Mouse (Mus musculus) kidney, embryonic 16.5 days (tissue): ENCODE data around the gene Mdm4. TPM values are rescaled to one million over a fixed set of nuclear protein-coding genes. Genes with fewer than 3 reads are reported as not detected.

Experiments
- ATAC-seq: fragments of 200-750 bp; cut with Nextera tagmentation; 2 replicates; pipeline ENCODE4 v1.8.0; 2017; ENCODE audit warnings: moderate TSS enrichment; ENCODE audit not compliant: low FRiP score, low TSS enrichment
- H3K27ac ChIP-seq: fragments of 300-500 bp; sonication (generic); 2 replicates; pipeline ENCODE4 v1.5.1; 2014; ENCODE audit warnings: low read length
- H3K27me3 ChIP-seq: fragments of 300-500 bp; sonication (generic); 2 replicates; pipeline ENCODE4 v1.6.1; 2014; ENCODE audit warnings: low read length, control low read depth, mixed read lengths; ENCODE audit not compliant: insufficient read depth
- H3K36me3 ChIP-seq: fragments of 300-500 bp; sonication (generic); 2 replicates; pipeline ENCODE4 v1.6.1; 2014; ENCODE audit warnings: low read length, control low read depth, mixed read lengths; ENCODE audit not compliant: insufficient read depth
- H3K4me1 ChIP-seq: fragments of 300-500 bp; sonication (generic); 2 replicates; pipeline ENCODE4 v1.6.1; 2014; ENCODE audit warnings: low read length, control low read depth, mixed read lengths; ENCODE audit not compliant: insufficient read depth
- H3K4me2 ChIP-seq: fragments of 300-500 bp; sonication (generic); replicated peaks from 2 replicates; pipeline ENCODE4 v1.6.1; 2014; ENCODE audit warnings: low read depth, low read length
- H3K4me3 ChIP-seq: fragments of 300-500 bp; sonication (generic); 2 replicates; pipeline ENCODE4 v1.5.1; 2014; ENCODE audit warnings: mild to moderate bottlenecking, low read length
- H3K9ac ChIP-seq: fragments of 300-500 bp; sonication (generic); replicated peaks from 2 replicates; pipeline ENCODE4 v1.6.1; 2014; ENCODE audit warnings: low read length
- H3K9me3 ChIP-seq: fragments of 300-500 bp; sonication (generic); 2 replicates; pipeline ENCODE4 v1.6.1; 2016; ENCODE audit warnings: low read length, control low read depth
- WGBS: fragments of 180-500 bp; shearing (Covaris S2); extraction: QIAGEN DNeasy Blood & Tissue Kit; methylation state at CpG from one replicate; pipeline ENCODE4 v1.1.7; 2014; 5-methylcytosine and 5-hydroxymethylcytosine counted together
- polyA plus RNA-seq: library from polyadenylated mRNA; unstranded; fragments of >200 nt; fragmentation: Nextera tagmentation; extraction: Ambion mirVana; gene quantifications from 2 replicates; pipeline ENCODE4 v1.2.1, GENCODE M21; 2015

The Mdm4 gene
- polyA plus RNA-seq, 1 experiment from 2014 or later, result 27.2 TPM

GRCm38 (mm10) chr1:132932421-132932820, 97.9 kb downstream of the Mdm4 start:
- Histone ChIP-seq H3K4me3 (no peak overlapping the region), H3K27me3 (no peaks in the 10 kb centered on the region), H3K4me2 (no peak overlapping the region), H3K27ac (no peak overlapping the region), H3K9ac (no peak overlapping the region), H3K36me3 (no peaks in the 10 kb centered on the region), H3K9me3 (no peaks in the 10 kb centered on the region), H3K4me1 (0 out of 2 replicates have a peak, but pooled peaks cover 3% of the 10 kb centered on the region)
- no peak for ATAC-seq
- 75% methylated on average over 2 of the region's 2 CpGs for WGBS

GRCm38 (mm10) chr1:132930291-132930690, 100.1 kb downstream of the Mdm4 start:
- no peaks in the 10 kb centered on the region for H3K36me3 ChIP-seq

GRCm38 (mm10) chr1:132928907-132929250, 101.5 kb downstream of the Mdm4 start:
- Histone ChIP-seq H3K4me3 (no peak overlapping the region), H3K27me3 (no peaks in the 10 kb centered on the region), H3K9ac (no peak overlapping the region), H3K36me3 (no peaks in the 10 kb centered on the region), H3K9me3 (no peaks in the 10 kb centered on the region), H3K4me1 (0 out of 2 replicates have a peak, but pooled peaks cover 3% of the 10 kb centered on the region), H3K27ac (no peak overlapping the region), H3K4me2 (no peak overlapping the region)
- ATAC-seq, result 0 out of 2 replicates have a peak, but pooled peaks have one; percentile 23
- WGBS, result 56% methylated on average over 3 of the region's 3 CpGs

More at GRCm38 (mm10) chr1:132930291-132930690, 100.1 kb downstream of the Mdm4 start:
- Histone ChIP-seq H3K4me1 (0 out of 2 replicates have a peak, but pooled peaks cover 3% of the 10 kb centered on the region), H3K9me3 (no peaks in the 10 kb centered on the region), H3K9ac (no peak overlapping the region), H3K4me3 (no peak overlapping the region), H3K27ac (no peak overlapping the region), H3K27me3 (no peaks in the 10 kb centered on the region), H3K4me2 (no peak overlapping the region)
- no peak for ATAC-seq
- 63% methylated on average over 4 of the region's 4 CpGs for WGBS

GRCm38 (mm10) chr1:132928032-132928906, 102.1 kb downstream of the Mdm4 start:
- Histone ChIP-seq H3K4me1 (0 out of 2 replicates have a peak, but pooled peaks cover 3% of the 10 kb centered on the region), H3K4me3 (no peak overlapping the region), H3K9ac (no peak overlapping the region), H3K27ac (no peak overlapping the region), H3K27me3 (no peaks in the 10 kb centered on the region), H3K36me3 (no peaks in the 10 kb centered on the region), H3K4me2 (no peak overlapping the region), H3K9me3 (no peaks in the 10 kb centered on the region)
- WGBS, result 29% methylated on average over 19 of the region's 19 CpGs
- ATAC-seq, result 0 out of 2 replicates have a peak, but pooled peaks have one; percentile 39

- Histone ChIP-seq H3K9ac (no peak overlapping the region), H3K4me3 (no peak overlapping the region), H3K27ac (no peak overlapping the region), H3K4me2 (no peak overlapping the region), H3K27me3 (no peaks in the 10 kb centered on the region), H3K4me1 (peaks cover 10% of the 10 kb centered on the region), H3K36me3 (no peaks in the 10 kb centered on the region), H3K9me3 (no peaks in the 10 kb centered on the region)
- no peak for ATAC-seq
- 83% methylated on average over 7 of the region's 7 CpGs for WGBS
Observed at GRCm38 (mm10) chr1:132925270-132925669, 105.1 kb downstream of the Mdm4 start.

- H3K4me2 ChIP-seq, result no peak overlapping the region
- H3K27me3 ChIP-seq, result no peaks in the 10 kb centered on the region
- no peak for ATAC-seq
- 90% methylated on average over 9 of the region's 9 CpGs for WGBS
- H3K27ac ChIP-seq, result no peak overlapping the region
- H3K9me3 ChIP-seq, result no peaks in the 10 kb centered on the region
- no peak overlapping the region for H3K9ac ChIP-seq
- H3K36me3 ChIP-seq, result no peaks in the 10 kb centered on the region
- peaks cover 14% of the 10 kb centered on the region for H3K4me1 ChIP-seq
- H3K4me3 ChIP-seq, result no peak overlapping the region
Observed at GRCm38 (mm10) chr1:132922257-132922656, 108.1 kb downstream of the Mdm4 start.

- Histone ChIP-seq H3K4me1 (peaks cover 14% of the 10 kb centered on the region), H3K27ac (no peak overlapping the region), H3K4me2 (peak overlapping the region; percentile 31; the same call in 1 of the 2 replicates), H3K27me3 (no peaks in the 10 kb centered on the region), H3K9ac (0 out of 2 replicates have a peak overlapping the region, but pooled peaks have one; percentile 6), H3K36me3 (no peaks in the 10 kb centered on the region), H3K9me3 (no peaks in the 10 kb centered on the region), H3K4me3 (no peak overlapping the region)
- ATAC-seq, result 0 out of 2 replicates have a peak, but pooled peaks have one; percentile 31
- WGBS, result 11% methylated on average over 13 of the region's 13 CpGs
Observed at GRCm38 (mm10) chr1:132921071-132921470, 109.3 kb downstream of the Mdm4 start.

- Histone ChIP-seq H3K36me3 (no peaks in the 10 kb centered on the region), H3K4me3 (no peak overlapping the region), H3K27ac (no peak overlapping the region), H3K4me2 (no peak overlapping the region), H3K27me3 (no peaks in the 10 kb centered on the region), H3K9me3 (no peaks in the 10 kb centered on the region), H3K4me1 (peaks cover 14% of the 10 kb centered on the region), H3K9ac (no peak overlapping the region)
- ATAC-seq, result no peak
- WGBS, result 84% methylated on average over 8 of the region's 8 CpGs
Observed at GRCm38 (mm10) chr1:132919258-132919657, 111.1 kb downstream of the Mdm4 start.

GRCm38 (mm10) chr1:132918117-132918680, 112.2 kb downstream of the Mdm4 start:
- Histone ChIP-seq H3K9ac (no peak overlapping the region), H3K4me2 (no peak overlapping the region), H3K36me3 (no peaks in the 10 kb centered on the region), H3K4me1 (peaks cover 14% of the 10 kb centered on the region), H3K27ac (no peak overlapping the region), H3K4me3 (no peak overlapping the region), H3K27me3 (no peaks in the 10 kb centered on the region), H3K9me3 (no peaks in the 10 kb centered on the region)
- 15% methylated on average over 10 of the region's 10 CpGs for WGBS
- no peak for ATAC-seq

GRCm38 (mm10) chr1:132917554-132917953, 112.8 kb downstream of the Mdm4 start:
- no peak for ATAC-seq
- Histone ChIP-seq H3K27me3 (no peaks in the 10 kb centered on the region), H3K9me3 (no peaks in the 10 kb centered on the region), H3K4me3 (no peak overlapping the region), H3K4me1 (peaks cover 14% of the 10 kb centered on the region), H3K27ac (no peak overlapping the region), H3K9ac (no peak overlapping the region), H3K36me3 (no peaks in the 10 kb centered on the region), H3K4me2 (no peak overlapping the region)
- 17% methylated on average over 8 of the region's 8 CpGs for WGBS
